Mouse (Mus musculus) lung, postnatal 0 days (tissue): ENCODE data around the gene Pld5.

Experiments
- CTCF ChIP-seq: IDR thresholded peaks from 2 replicates; pipeline ENCODE4 v1.5.1; 2016; ENCODE audit warnings: antibody characterized with exemption, mild to moderate bottlenecking
- EP300 ChIP-seq: IDR thresholded peaks from 2 replicates; pipeline ENCODE4 v1.6.1; 2016; ENCODE audit warnings: antibody characterized with exemption, mild to moderate bottlenecking, control low read depth

DNA sequence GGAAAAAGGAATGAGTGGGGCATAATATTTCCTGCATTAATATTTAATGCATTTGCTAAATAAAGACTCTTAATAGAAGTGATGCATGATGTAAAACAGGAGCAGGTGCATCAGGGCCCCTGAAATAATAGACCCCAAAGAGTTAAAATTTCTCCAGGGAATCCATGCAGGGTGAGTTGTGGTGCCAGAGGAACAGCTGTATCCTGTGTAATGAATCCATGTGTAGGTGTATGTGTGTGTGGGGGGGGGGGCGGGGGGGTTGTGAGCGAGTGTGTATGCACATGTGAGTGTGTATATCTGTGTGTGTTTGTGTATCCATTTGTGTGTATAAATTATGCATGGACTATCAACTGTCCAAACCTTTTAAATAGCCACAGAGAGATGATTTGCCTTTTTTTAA lies 194.1 kb downstream of the Pld5 start:
- no peak for TF ChIP-seq EP300
- TF ChIP-seq CTCF, result no peak
